Mouse (Mus musculus) left cerebral cortex, postnatal 36 days (tissue): Measurements from ENCODE around the gene Zfp142. TPM values are rescaled to one million over a fixed set of nuclear protein-coding genes. Genes with fewer than 3 reads are reported as not detected.

Source experiments
- DNase-seq, 2 experiments: peaks; one replicate each; pipeline ENCODE4 v3.0.0; 2021 to 2022; ENCODE audit warnings: low spot score in 2 of 2, mixed read lengths in 1 of 2
- intact Hi-C: fragments of 180-260 bp; cut with DNase I; formaldehyde crosslinking; loops from one replicate; pipeline ENCODE4 v1.15.1; 2025
- total RNA-seq, 2 experiments: library from RNA; stranded (reverse); gene quantifications; 2 replicates each; pipeline ENCODE4 v1.2.3; 2021

The Zfp142 gene
- total RNA-seq = 10 to 100 TPM; 25.2 to 35.0 TPM

GRCm38 (mm10) chr1:74587773-74588445, at the start of gene Zfp142, which contains the start of gene Bcs1l:
Gene Zfp142, minus strand, starts transcription at chr1:74588246.
Gene Bcs1l, plus strand, starts transcription at chr1:74588289.
- intact Hi-C loops = loop anchor here (1.0 to 10.0 kb wide), 4 partner anchors 13 to 303 kb away; partner anchors contain the start of genes Aamp, Cnot9, Pnkd and Rnf25
- peak; percentile 98 for DNase-seq

DNA sequence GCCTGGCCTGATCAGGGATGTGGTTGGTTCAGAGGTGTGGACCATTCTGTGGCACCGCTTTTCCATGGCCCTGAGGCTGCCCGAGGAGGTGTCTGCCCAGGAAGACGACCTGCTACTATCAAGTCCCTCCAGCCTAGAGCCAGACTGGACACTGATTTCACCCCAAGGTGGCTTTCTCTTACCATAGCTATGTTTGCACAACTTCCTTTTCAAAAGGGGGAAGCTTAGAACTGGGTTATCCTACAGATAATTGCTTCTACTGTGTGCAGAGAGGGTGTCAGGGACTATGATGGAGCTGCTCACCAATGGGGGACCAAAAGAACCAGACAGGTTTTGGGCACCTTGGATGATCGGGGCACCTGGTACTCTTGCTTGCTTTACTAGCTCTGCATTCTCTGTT, 44.7 kb upstream of the Zfp142 start:
- intact Hi-C loops = no loop called here
- no peak for DNase-seq

- no peak for DNase-seq
- intact Hi-C loops = no loop called here
Observed at GRCm38 (mm10) chr1:74628001-74628400, 40.0 kb upstream of the Zfp142 start.

DNA sequence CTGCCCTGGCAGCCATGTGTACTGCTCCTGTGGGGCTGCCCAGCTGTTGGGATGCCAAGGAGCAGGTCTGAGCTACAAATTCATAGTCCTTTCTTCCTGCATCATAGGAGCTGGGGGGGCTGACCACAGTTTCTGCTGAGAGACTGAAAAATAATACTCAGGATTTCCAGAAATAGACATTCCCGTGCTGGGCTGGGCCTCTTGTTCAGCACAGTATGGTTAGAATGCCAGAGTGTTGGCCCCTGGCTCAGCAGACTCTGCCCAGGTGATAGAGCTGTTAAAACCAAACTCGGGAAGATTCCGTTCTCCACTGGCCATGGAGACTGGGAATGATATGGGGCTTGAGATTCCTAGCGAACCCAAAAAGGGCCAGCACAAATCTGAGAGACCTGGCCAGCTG, 38.0 kb upstream of the Zfp142 start:
- no peak for DNase-seq
- intact Hi-C loops = no loop called here

GRCm38 (mm10) chr1:74624183-74624582, 36.1 kb upstream of the Zfp142 start:
- intact Hi-C loops = no loop called here
- no peak for DNase-seq

DNA sequence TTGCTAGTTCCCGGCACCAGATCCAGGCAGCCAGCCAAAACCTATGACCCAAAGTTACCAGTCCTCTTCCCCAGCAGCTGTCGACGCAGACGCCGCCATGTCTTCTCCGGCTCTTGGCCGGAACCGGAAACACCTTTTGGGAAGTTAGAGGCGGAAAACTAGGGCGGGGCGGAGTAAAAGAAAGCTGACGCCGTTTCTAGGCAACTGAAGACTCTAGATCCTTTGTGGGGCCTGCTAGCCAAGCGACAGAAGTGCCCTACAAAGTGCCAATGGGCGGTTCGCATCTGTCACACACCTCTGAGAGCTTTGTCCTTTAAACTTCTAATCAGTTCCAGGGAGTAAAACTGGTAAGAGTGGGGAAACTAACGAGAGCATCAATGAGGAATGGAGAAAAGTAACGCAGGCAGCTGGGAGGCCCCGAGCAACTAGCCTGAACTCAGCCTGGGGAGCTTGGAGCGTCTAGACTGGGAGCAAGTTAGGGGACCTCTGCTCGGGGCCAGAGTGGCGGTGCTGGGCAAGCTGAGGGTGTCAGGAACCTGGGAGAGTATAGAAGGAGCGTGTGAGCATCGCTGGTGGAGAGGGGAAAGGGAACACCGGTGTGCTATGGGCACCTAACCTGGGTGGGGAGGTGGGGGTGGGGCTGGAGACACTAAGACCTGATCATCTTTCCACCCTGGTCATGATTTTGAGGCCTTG, 13.4 kb upstream of the Zfp142 start, which contains the start of the genes Rnf25 and Stk36:
Rnf25 (minus strand) TSS at position 131 of the 696 bp plus-strand sequence.
Stk36 (plus strand) TSS at position 179 of the 696 bp plus-strand sequence.
- intact Hi-C loops = loop anchor here (1.0 kb wide), 1 partner anchor 13 kb away; the partner anchor contains the start of genes Bcs1l and Zfp142
- DNase-seq = peak; percentile 86

- intact Hi-C loops = loop anchor here (1.0 kb wide), 1 partner anchor 12 kb away; the partner anchor contains the start of genes Bcs1l and Zfp142
- DNase-seq = no peak
Observed at GRCm38 (mm10) chr1:74600501-74601266, 12.6 kb upstream of the Zfp142 start.

DNA sequence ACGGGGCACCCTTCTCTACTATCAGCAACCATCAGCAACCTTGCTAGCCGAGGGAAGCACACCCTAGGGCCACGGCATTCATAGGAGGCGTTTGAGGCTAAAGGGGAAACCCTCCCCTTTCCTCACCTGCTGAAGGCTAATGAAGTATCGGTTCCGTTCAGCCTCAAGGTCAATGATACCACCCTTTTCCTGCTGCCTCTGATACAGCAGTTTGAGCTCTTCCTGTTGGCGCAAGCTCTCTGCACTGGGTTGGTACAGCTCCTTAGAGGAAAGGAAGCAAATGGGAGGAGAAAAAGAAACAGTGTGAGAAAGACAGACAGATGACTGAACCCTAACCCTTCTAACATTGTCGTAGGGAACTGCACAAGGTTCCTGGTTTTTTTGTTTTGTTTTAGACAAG, 6.4 kb upstream of the Zfp142 start:
- intact Hi-C loops = no loop called here
- no peak for DNase-seq

GRCm38 (mm10) chr1:74587233-74587772, 743 bp downstream of the Zfp142 start:
- no peak for DNase-seq
- intact Hi-C loops = loop anchor here (5.0 to 10.0 kb wide), 3 partner anchors 77 to 303 kb away; partner anchors contain the start of genes Aamp, Cnot9, Pnkd and Ttll4

DNA sequence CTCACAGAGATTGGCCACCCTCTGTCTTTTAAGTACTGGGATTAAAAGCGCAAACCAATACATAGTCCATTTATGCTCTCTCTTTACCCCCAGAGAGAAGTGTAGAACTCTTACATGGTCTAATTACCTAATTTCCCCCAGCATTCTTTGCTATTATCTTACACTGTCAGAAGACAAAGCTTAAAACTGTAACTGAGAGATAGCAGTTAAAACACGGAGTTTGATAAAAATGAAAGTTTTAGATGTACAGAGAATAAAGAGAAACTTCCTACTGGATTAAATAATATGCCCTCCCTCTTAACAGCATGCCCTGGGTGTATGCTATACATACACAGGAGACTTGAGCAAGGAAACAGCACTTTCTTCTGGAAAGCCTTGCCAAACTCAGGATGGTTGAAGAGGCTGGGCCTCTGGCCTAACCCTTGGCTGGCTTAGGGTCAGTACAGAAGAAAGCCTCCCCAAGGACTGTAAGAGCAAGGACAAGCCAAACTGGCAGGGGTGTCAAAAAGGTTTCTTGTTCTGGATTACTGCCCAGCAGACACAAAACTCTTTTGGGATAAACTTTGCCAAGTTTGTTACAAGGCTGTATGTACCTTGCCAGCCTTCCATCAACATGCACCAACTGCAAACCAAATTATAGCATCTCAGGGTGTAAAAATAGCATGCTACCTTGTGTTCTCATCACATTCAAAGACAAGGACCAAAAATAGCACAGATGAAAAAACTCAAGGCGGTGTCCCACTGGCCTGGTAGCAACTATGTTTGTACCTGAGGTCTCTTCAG, 3.2 kb downstream of the Zfp142 start:
- DNase-seq = no peak
- intact Hi-C loops = loop anchor here (5.0 to 10.0 kb wide), 3 partner anchors 78 to 300 kb away; partner anchors contain the start of genes Aamp, Cnot9, Pnkd and Ttll4

- intact Hi-C loops = loop anchor here (10.0 kb wide), 2 partner anchors 82 to 298 kb away; partner anchors contain the start of genes Aamp, Pnkd and Ttll4
- DNase-seq = no peak
Observed at GRCm38 (mm10) chr1:74582621-74583020, 5.4 kb downstream of the Zfp142 start.

GRCm38 (mm10) chr1:74569739-74570719, 18.0 kb downstream of the Zfp142 start:
- DNase-seq = no peak
- intact Hi-C loops = no loop called here

GRCm38 (mm10) chr1:74565834-74566233, 22.2 kb downstream of the Zfp142 start:
- intact Hi-C loops = no loop called here
- no peak for DNase-seq

DNA sequence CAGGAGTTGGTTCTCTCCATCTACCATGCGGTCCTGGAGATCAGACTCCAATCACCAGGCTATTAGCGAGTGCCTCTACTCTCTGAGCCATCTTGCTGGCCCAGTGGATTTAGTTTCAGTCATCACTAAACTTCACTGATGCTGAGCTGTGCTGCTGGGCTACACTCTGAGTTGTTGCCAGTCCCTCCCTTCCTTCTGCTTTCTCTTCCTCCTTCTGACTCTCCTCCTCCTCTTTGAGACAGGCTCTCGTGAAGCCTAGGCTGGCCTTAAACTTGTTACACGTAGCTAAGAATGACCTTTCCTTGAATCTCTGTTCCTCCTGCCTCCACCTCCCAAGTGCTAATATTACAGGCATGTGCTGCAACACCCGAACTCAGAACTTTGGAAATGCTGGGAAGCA, 29.0 kb downstream of the Zfp142 start:
- no peak for DNase-seq
- intact Hi-C loops = no loop called here

DNA sequence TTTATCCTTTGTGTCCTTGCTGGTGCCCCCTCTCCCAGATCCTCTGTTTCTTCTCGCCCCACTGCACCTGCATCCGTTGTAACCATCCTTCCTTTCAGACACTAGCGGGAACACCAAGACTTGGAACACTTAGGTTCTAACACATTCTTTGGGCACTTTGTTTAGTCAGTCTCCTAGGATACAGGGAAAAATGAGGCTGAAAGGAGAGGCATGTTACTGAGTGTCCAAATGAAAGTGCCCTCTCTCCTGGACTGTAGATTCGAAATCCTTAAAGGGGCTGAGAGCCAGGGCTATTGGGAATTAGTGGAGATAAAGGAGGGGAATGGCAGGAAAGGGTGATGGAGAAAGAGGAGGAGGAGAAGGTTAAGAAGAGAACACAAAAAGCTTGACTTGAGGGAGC, 43.9 kb downstream of the Zfp142 start, which contains the start of gene Usp37:
Usp37 (minus strand) TSS at position 101 of the 400 bp plus-strand sequence.
- DNase-seq = no peak
- intact Hi-C loops = no loop called here

- intact Hi-C loops = no loop called here
- peak; percentile 17 to 19 for DNase-seq
Observed at GRCm38 (mm10) chr1:74542451-74542961, 45.5 kb downstream of the Zfp142 start, which contains the start of gene Plcd4. Gene Plcd4, plus strand, starts transcription at chr1:74542888.

DNA sequence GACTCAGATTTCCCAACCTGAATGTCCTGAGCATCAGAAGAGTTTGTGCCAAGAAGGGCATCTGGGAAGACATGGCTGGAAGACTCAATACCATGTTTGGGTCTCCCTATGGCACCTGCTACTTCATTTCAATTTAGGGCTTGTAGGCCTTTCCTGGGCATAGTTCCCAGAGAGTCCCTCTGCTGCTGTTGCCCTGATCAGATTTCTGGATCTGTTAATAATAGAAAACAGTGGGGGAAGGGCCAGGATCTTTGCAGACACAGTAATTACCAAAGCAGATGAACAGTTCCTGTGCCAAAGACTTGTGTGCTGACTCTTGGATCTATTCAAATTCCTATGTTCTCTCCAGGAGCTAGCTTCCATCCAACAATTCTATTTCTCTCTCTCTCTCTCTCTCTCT, 49.4 kb downstream of the Zfp142 start:
- intact Hi-C loops = no loop called here
- DNase-seq = no peak
